ENCODE assay signal across 18 mouse cellular contexts in genomic region chr7:91896935-91897334, GRCm38 (mm10).
A peak's percentile ranks its signal among the peaks of the same experiment; 100 is the strongest.
DNase-seq lines count a peak whose midpoint lies in the region; ATAC-seq and TF ChIP-seq lines count a peak whose summit lies in the region.
"Had no signal": no experiment of that assay in that cellular context is flagged by ENCODE, and none has a peak within 500 bp of the region (broad histone marks: within the 10 kb centered on the region; RNA-seq: fewer than 3 reads in every experiment).

No protein-coding gene starts in this region.

- no peaks in the 10 kb centered on the region for H3K9me3 ChIP-seq in hindbrain, embryonic 11.5 days (ENCODE audit: control insufficient read depth, low read length)
- no peaks in the 10 kb centered on the region for H3K9me3 ChIP-seq in hindbrain, embryonic 10.5 days
- H3K9me3 ChIP-seq in lung, embryonic 14.5 days (ENCODE audit: low read depth, low read length): no peaks in the 10 kb centered on the region
- H3K9me3 ChIP-seq: embryonic facial prominence, embryonic 12.5 days; forebrain, embryonic 15.5 days; heart, embryonic 13.5 days; hindbrain, embryonic 13.5 days had no signal

- no peak overlapping the region for H3K9ac ChIP-seq in hindbrain, embryonic 11.5 days (ENCODE audit: low read depth, low read length)
- no peak overlapping the region for H3K9ac ChIP-seq in lung, embryonic 14.5 days
- H3K9ac ChIP-seq: embryonic facial prominence, embryonic 12.5 days; forebrain, embryonic 15.5 days; heart, embryonic 13.5 days; hindbrain, embryonic 13.5 days had no signal

- no peak for DNase-seq in hindbrain, embryonic 11.5 days (ENCODE audit: low spot score)
- DNase-seq in hindbrain, embryonic 10.5 days (ENCODE audit: low spot score): no peak
- DNase-seq in lung, embryonic 14.5 days: peak; percentile 2
- no peak for DNase-seq in lung, adult 18-20 months
- peak; percentile 2 for DNase-seq in retina, postnatal 1 day
- DNase-seq in retina, embryonic 14.5 days (ENCODE audit: low spot score): no peak
- no peak for DNase-seq in cerebellum, adult 8-10 months
- DNase-seq in left cerebral cortex, adult 11 months (ENCODE audit: low spot score): no peak
- DNase-seq: adrenal gland, adult 8-10 months; adrenal gland, postnatal 36 days; gastrocnemius, postnatal 36 days; heart, adult 11 months; heart, postnatal 36 days had no signal

- no peak overlapping the region for H3K4me2 ChIP-seq in hindbrain, embryonic 11.5 days (replicated peaks; ENCODE audit: low read depth, low read length)
- no peak overlapping the region for H3K4me2 ChIP-seq in lung, embryonic 14.5 days
- H3K4me2 ChIP-seq: embryonic facial prominence, embryonic 12.5 days; forebrain, embryonic 15.5 days; heart, embryonic 13.5 days; hindbrain, embryonic 13.5 days had no signal

- WGBS in hindbrain, embryonic 11.5 days: 39% methylated on average over 2 of the region's 2 CpGs
- 48% methylated on average over 2 of the region's 2 CpGs for WGBS in hindbrain, embryonic 10.5 days
- 5% methylated on average over 2 of the region's 2 CpGs for WGBS in lung, embryonic 14.5 days

- TF ChIP-seq CTCF in lung, embryonic 14.5 days (IDR thresholded peaks at IDR 0.05; ENCODE audit: low read depth): no peak

- H3K27ac ChIP-seq in hindbrain, embryonic 11.5 days (ENCODE audit: low read depth, low read length): no peak overlapping the region
- H3K27ac ChIP-seq in hindbrain, embryonic 10.5 days: no peak overlapping the region
- no peak overlapping the region for H3K27ac ChIP-seq in lung, embryonic 14.5 days (ENCODE audit: low read depth)
- H3K27ac ChIP-seq: embryonic facial prominence, embryonic 12.5 days; forebrain, embryonic 15.5 days; heart, embryonic 13.5 days; hindbrain, embryonic 13.5 days; hindbrain, postnatal 0 days had no signal

- no peaks in the 10 kb centered on the region for H3K27me3 ChIP-seq in hindbrain, embryonic 11.5 days (ENCODE audit: control insufficient read depth, insufficient read depth, low read length)
- no peaks in the 10 kb centered on the region for H3K27me3 ChIP-seq in hindbrain, embryonic 10.5 days (ENCODE audit: insufficient read depth, poor library complexity, severe bottlenecking)
- H3K27me3 ChIP-seq in lung, embryonic 14.5 days (ENCODE audit: insufficient read depth, low read length): no peaks in the 10 kb centered on the region
- H3K27me3 ChIP-seq: embryonic facial prominence, embryonic 12.5 days; forebrain, embryonic 15.5 days; heart, embryonic 13.5 days; hindbrain, embryonic 13.5 days had no signal

- no peaks in the 10 kb centered on the region for H3K4me1 ChIP-seq in hindbrain, embryonic 11.5 days (replicated peaks; ENCODE audit: control insufficient read depth, insufficient read depth, low read length)
- H3K4me1 ChIP-seq in hindbrain, embryonic 10.5 days (replicated peaks): no peaks in the 10 kb centered on the region
- no peaks in the 10 kb centered on the region for H3K4me1 ChIP-seq in lung, embryonic 14.5 days (ENCODE audit: insufficient read depth)
- H3K4me1 ChIP-seq: embryonic facial prominence, embryonic 12.5 days; forebrain, embryonic 15.5 days; heart, embryonic 13.5 days; hindbrain, embryonic 13.5 days had no signal

- H3K36me3 ChIP-seq in hindbrain, embryonic 11.5 days (ENCODE audit: control insufficient read depth, insufficient read depth, low read length): no peaks in the 10 kb centered on the region
- no peaks in the 10 kb centered on the region for H3K36me3 ChIP-seq in hindbrain, embryonic 10.5 days
- no peaks in the 10 kb centered on the region for H3K36me3 ChIP-seq in lung, embryonic 14.5 days (ENCODE audit: insufficient read depth)
- H3K36me3 ChIP-seq: embryonic facial prominence, embryonic 12.5 days; forebrain, embryonic 15.5 days; heart, embryonic 13.5 days; hindbrain, embryonic 13.5 days had no signal

- no peak overlapping the region for H3K4me3 ChIP-seq in hindbrain, embryonic 11.5 days (ENCODE audit: low read depth, low read length)
- no peak overlapping the region for H3K4me3 ChIP-seq in hindbrain, embryonic 10.5 days
- H3K4me3 ChIP-seq in lung, embryonic 14.5 days (ENCODE audit: low read depth, low read length): no peak overlapping the region
- H3K4me3 ChIP-seq: embryonic facial prominence, embryonic 12.5 days; forebrain, embryonic 15.5 days; heart, embryonic 13.5 days; hindbrain, embryonic 13.5 days had no signal

- ATAC-seq in hindbrain, embryonic 11.5 days (ENCODE audit: low FRiP score): peak; percentile 74
- no peak for ATAC-seq in lung, embryonic 14.5 days (ENCODE audit: insufficient read depth)
- ATAC-seq: forebrain, embryonic 15.5 days had no signal

Comparison
In these comparisons a context has a peak if more than half of its experiments do, and no peak if none do; other contexts are left out.
1. DNase-seq: peak in lung, embryonic 14.5 days (single experiment) and retina, postnatal 1 day (single experiment); none in hindbrain, embryonic 11.5 days (single experiment), hindbrain, embryonic 10.5 days (single experiment), lung, adult 18-20 months (0 of 2), retina, embryonic 14.5 days (single experiment), cerebellum, adult 8-10 months (single experiment) and left cerebral cortex, adult 11 months (single experiment).